Mouse (Mus musculus): ENCODE measurements at regions not wholly inside any gene's neighbourhood (a gene's known extent, or its start where the extent isn't known, plus 50 kb on each side); places are given as distances from the start of the nearest gene placed in this dataset.

DNA sequence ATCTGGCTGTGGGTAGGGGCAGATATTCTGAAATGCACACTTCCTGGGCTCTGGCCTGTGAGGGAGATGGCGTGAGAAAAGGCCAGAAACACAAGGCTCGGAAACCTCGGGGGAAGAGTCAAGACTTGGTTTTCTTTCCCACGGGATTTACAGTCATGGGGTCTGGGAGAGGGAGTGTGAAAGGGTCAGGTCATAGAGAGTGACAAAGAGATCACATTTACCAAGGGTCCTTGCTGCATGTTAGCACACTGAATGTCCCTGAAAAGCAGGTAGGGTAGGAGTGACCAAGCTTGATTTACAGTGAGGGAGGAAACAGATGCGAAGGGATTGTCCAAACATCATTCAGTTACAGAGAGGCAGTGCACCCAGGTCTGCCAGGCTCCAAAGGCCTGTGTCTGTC lies 156.0 kb downstream of the Efnb1 start:
- DNase-seq (ENCODE audit: low spot score in 2 of 2), result no peak

DNA sequence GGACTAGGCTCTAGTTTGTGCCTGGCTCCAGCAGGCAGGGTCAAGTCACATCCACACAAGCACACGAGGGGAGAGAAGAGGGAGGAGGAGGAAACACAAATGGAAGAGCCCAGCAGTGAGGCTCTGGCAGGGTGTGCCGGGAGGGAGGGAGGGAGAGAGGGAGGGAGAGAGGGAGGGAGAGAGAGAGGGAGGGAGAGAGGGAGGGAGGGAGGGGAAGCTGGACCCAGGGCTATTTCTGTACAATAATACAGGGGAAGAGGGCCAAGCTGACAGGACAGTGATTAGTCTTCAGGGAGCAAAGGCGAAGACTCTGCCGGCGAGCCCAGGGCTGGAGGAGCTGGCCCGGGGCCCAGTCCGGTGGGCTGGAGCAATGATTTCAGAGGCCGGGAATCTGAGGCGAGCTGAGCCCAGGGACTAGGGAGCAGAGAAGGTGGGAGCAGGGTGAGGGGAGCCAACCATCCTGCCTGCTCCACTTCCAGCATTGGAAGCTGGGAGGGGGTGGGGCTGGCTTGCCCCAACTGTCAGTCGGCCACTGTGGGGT lies 155.6 kb downstream of the Efnb1 start:
- peak in 1 of 2 experiments; percentile 22 for DNase-seq (ENCODE audit: low spot score in 2 of 2)

- DNase-seq (ENCODE audit: low spot score in 2 of 2), result no peak
Observed at GRCm38 (mm10) chrX:99287988-99288387, 152.1 kb downstream of the Efnb1 start.

- no peak for DNase-seq (ENCODE audit: low spot score in 2 of 2)
Observed at GRCm38 (mm10) chrX:99286876-99287275, 150.9 kb downstream of the Efnb1 start.

GRCm38 (mm10) chrX:99285611-99286010 lies 149.7 kb downstream of the Efnb1 start:
- no peak for DNase-seq (ENCODE audit: low spot score in 2 of 2)

DNA sequence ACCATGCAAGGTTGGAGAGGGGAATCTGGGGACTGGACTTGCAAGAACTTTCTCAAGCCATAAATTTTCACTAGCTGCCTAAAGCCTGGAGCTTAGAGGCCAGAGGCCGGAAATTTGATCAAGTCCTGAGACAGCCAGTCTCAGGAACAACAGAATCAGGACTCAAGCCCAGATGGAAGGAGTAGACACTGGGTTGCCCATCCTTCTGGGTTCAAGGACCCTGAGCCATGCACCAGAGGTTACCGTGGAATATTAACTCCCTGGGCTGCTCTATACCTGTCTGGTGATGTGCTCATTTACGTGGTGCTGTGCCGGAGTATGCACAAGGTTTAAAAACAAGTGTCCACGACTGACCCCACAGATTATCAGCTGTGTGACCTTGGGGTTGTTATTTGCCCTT lies 145.1 kb downstream of the Efnb1 start:
- DNase-seq (ENCODE audit: low spot score in 2 of 2), result no peak

DNA sequence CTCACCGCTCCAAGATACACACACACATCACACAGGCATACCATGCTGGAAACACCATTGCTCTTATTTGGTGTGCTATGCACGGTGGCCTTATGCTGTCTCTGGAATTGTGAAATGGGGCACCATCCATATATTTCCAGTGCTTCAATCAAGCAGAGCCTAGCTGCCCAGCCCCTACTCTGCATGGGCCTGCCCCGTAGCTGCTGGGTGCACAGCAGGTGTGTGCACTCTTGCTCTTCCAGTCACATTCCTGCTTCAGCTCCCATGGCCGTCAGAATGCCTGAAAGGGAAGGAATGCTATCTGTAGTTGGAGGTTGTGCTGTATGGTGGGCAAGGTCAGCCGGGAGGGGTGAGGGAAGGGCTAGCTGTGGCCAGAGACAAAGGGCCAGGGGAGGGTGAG lies 144.6 kb downstream of the Efnb1 start:
- no peak for DNase-seq (ENCODE audit: low spot score in 2 of 2)

GRCm38 (mm10) chrX:99275536-99275935 lies 139.6 kb downstream of the Efnb1 start:
- DNase-seq (ENCODE audit: low spot score in 2 of 2), result no peak

DNA sequence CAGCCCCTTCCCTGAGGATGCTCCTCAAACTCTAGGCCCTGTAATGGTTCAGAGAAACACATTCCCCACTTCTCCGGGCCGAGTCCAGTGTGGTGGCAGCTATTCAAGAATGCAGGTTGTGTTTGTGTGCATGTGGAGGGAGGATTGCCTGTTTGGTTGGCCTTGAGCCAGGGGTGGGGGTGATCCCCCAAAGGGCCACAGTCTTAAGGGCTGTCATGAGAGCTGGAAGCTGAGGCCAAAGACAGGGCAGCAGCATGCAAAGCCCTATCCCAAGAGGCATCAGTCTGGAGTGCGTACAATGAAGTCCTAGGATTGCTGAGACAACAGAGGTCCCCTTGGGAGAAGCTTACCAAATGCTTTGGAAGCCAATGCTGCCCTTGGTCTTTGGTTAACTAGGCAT lies 136.0 kb downstream of the Efnb1 start:
- DNase-seq (ENCODE audit: low spot score in 2 of 2), result no peak

DNA sequence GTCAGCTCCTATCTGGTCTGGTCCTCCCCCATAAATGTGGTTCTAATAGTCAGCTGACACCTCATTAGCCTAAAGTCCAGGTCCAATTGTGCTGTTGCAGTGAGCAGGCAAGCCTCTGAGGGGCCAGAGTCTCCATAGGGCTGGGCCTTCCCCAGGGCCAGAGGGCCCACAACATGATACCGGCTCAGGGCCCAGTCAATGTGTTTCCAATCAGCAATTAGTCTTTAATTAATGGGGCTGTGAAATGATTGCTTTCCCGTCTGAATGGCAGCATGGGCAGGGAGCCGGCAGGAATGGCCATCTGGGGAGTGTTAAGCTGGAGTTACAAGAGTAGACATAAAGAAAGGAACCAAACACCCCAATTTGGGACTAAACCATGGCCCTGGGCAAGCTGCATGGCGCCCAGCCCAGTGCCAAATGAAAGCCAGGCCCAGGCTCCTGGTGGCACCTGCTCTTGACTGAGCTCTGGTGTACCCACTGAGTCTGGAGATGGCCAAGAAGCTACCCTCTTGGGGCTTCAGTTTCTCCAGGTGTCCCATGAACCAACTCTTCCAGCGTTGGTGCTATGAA lies 113.2 kb downstream of the Efnb1 start:
- no peak for DNase-seq (ENCODE audit: low spot score in 2 of 2)

- no peak for DNase-seq (ENCODE audit: low spot score in 2 of 2)
Observed at GRCm38 (mm10) chrX:99248181-99248580, 112.3 kb downstream of the Efnb1 start.

GRCm38 (mm10) chrX:99246704-99247103 lies 110.8 kb downstream of the Efnb1 start:
- no peak for DNase-seq (ENCODE audit: low spot score in 2 of 2)

DNA sequence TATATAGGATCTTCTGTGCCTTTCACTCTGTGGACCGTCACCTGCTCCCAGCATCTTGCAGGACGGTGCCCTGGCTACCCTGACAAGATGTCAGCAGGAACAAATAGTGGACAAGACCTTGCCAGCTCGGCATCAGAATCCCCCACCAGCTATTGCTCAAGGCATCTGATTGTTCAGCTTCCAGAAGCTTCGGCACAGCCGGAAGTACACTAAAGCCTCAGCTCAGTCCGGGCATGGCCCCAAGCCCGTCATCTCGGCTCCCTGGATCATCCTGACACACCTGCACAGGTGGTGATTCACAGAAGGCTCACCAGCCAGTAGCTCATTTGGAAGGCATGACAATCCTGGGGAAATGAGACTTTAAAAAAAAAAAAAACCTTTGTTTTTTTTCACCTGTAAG lies 110.1 kb downstream of the Efnb1 start:
- no peak for DNase-seq (ENCODE audit: low spot score in 2 of 2)

- DNase-seq (ENCODE audit: low spot score in 2 of 2), result no peak
Observed at GRCm38 (mm10) chrX:99245541-99245940, 109.6 kb downstream of the Efnb1 start.

DNA sequence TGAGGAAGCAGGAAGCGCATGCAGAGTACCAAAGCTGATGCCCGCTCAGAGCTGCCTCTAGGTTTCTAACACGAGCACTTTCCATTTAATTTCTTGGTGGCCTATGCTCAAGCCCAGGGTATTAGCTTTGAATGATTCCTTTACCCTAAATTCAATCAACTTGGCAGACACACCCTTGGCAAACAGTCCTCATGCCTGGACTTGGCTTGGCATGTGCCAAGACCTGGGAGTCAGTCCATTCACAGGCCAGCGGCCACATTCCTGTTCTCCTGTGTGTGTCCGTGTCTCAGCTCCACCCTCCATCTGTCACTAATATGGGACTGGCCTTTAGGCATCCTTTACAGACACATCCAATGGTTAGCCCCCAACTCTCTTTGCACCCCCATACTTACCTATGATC lies 107.3 kb downstream of the Efnb1 start:
- DNase-seq (ENCODE audit: low spot score in 2 of 2), result no peak

GRCm38 (mm10) chrX:99241684-99242118 lies 105.8 kb downstream of the Efnb1 start:
- no peak for DNase-seq (ENCODE audit: low spot score in 2 of 2)

DNA sequence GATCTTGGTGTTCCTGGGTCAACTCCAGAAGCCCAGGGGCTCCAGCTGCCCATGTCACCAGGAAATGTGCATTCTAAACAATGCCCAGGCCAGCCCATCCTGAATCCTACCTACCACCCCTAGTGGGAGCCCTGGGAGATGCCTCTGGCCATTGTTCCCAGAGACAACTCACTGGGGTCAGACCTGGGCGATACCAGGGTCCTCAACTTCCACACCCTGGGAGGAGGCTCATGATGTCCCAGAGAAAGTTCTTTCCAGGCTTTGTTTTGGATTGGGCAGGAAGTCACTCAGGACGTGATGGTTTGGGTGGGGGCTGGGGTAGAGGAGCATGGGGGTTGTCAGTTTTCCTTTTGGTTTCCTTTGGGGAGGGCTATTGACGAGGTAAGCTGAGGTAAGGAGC lies 97.1 kb downstream of the Efnb1 start:
- no peak for DNase-seq (ENCODE audit: low spot score in 2 of 2)

DNA sequence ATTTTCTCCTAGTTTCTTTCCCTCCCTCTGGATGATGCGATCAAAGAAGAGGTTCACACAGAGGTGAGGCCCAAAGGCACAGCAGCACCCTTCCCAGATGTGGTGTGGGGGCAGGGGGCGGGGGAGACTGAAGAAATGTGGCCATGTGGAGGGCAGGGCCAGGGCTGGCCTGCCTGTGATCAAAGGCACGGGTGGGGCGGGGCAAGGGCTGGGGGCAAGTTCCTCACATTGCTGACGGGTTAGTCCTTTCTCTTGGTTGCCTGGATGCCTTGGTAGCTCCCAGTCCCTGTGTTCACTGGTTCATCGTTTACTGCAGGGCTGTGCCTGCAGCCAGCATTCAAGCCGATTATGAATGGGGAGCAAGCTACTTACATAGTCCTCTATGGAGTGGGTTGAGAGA lies 96.4 kb downstream of the Efnb1 start:
- DNase-seq (ENCODE audit: low spot score in 2 of 2), result no peak

GRCm38 (mm10) chrX:99225111-99225752 lies 89.3 kb downstream of the Efnb1 start:
- no peak for DNase-seq (ENCODE audit: low spot score in 2 of 2)

DNA sequence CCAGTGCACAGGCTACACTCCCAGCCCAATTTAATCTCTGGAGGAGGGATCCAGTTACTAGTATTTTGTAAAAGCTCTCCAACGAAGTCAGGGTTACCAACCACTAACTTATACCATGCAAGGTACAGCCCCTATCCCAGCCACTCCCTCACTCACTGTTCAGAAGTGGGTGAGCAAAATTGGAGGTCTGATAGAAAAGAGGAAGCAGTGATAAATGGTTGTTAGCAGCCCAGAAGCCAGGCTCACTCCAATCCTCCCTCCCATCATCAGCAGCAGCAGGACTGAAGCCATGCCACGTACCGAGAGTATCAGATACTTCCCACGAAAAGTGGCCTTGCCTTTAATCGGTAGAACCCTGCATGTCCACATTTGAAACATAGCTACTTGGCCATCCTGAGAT lies 86.1 kb downstream of the Efnb1 start:
- DNase-seq (ENCODE audit: low spot score in 2 of 2), result no peak

GRCm38 (mm10) chrX:99220674-99221455 lies 84.9 kb downstream of the Efnb1 start:
- DNase-seq (ENCODE audit: low spot score in 2 of 2), result no peak

GRCm38 (mm10) chrX:99218213-99218612 lies 82.3 kb downstream of the Efnb1 start:
- DNase-seq (ENCODE audit: low spot score in 2 of 2), result no peak

All from urinary bladder, postnatal 36 days (tissue).